In the genomic region with DNA sequence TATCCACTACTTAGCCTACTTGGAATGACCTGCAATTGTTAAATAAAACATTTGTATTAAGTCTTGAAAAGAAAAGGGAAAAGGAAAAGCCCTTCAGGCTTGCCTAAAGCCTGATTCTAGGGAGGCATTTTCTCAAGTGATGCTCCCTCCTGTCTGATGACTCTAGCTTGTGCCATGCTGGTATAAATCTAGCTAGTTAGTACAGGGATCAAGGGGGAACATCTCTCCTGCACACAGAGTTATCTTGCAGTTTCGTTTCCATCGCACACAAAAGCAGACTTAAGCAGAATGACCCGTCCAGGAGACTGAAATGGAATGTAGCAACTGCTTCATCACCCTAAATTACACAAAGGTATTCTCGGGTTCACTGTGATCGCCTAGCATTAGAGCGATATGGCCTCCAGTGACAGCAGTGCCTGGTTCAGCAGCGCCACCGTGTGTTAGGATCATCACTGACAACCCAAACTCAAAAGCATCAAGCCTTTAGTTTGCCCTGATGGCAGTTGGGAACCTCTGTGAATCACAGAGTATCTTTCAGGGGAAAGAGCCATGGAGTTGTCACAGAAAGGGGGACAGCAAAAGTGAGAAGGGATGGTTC, we compare ENCODE assay signal across 9 mouse cellular contexts. TPM values are rescaled to one million over a fixed set of nuclear protein-coding genes. Genes with fewer than 3 reads are reported as not detected.
A peak's percentile ranks its signal among the peaks of the same experiment; 100 is the strongest.
DNase-seq lines count a peak whose midpoint lies in the region; ATAC-seq and TF ChIP-seq lines count a peak whose summit lies in the region.
"Had no signal": no experiment of that assay in that cellular context is flagged by ENCODE, and none has a peak within 500 bp of the region (broad histone marks: within the 10 kb centered on the region; RNA-seq: fewer than 3 reads in every experiment).

No protein-coding gene starts in this region.

- ATAC-seq in Patski: peak; percentile 57
- peak; percentile 52; the same call in 1 of the 2 replicates for ATAC-seq in hindbrain, embryonic 13.5 days (ENCODE audit: low FRiP score)

- no peak for DNase-seq in Patski (ENCODE audit: low read depth, low spot score)
- peak; percentile 86 for DNase-seq in cerebellum, adult 9-11 months
- peak; percentile 68 to 89 for DNase-seq in frontal cortex, postnatal 14 days (ENCODE audit: low spot score in 2 of 2)
- DNase-seq in left cerebral cortex, adult 11 months (ENCODE audit: low spot score): peak; percentile 75
- peak; percentile 84 for DNase-seq in right cerebral cortex, adult 18-20 months
- peak; percentile 59 for DNase-seq in urinary bladder, adult 2 months (ENCODE audit: low spot score)

- H3K27me3 ChIP-seq in Patski: no peaks in the 10 kb centered on the region
- peaks cover 3% of the 10 kb centered on the region; the same call in 1 of the 2 replicates for H3K27me3 ChIP-seq in hindbrain, embryonic 13.5 days
- peaks cover 14% of the 10 kb centered on the region for H3K27me3 ChIP-seq in megakaryocyte, embryonic 14.5 days (replicated peaks)
- H3K27me3 ChIP-seq: liver, embryonic 15.5 days had no signal

- no peaks in the 10 kb centered on the region for H3K9me3 ChIP-seq in hindbrain, embryonic 13.5 days
- 0 out of 2 replicates have a peak, but pooled peaks cover 2% of the 10 kb centered on the region for H3K9me3 ChIP-seq in megakaryocyte, embryonic 14.5 days
- H3K9me3 ChIP-seq: liver, embryonic 15.5 days had no signal

- 7% methylated on average over 8 of the region's 8 CpGs for WGBS in hindbrain, embryonic 13.5 days

- TF ChIP-seq CTCF in Patski (IDR thresholded peaks at IDR 0.05): peak; percentile 95

- CTCF ChIA-PET in Patski (lab: Charles Lee): interaction anchor here (0.8 to 8.9 kb wide), 8 partner anchors 8 to 255 kb away, joined by 3 to 111 read pairs (median 3); no protein-coding TSS in a partner anchor

- no peaks in the 10 kb centered on the region for H3K4me1 ChIP-seq in hindbrain, embryonic 13.5 days (replicated peaks)
- peaks cover 38% of the 10 kb centered on the region for H3K4me1 ChIP-seq in megakaryocyte, embryonic 14.5 days
- H3K4me1 ChIP-seq: liver, embryonic 15.5 days had no signal

- H3K4me2 ChIP-seq in hindbrain, embryonic 13.5 days: no peak overlapping the region
- H3K4me2 ChIP-seq: liver, embryonic 15.5 days had no signal

- no peak overlapping the region for H3K9ac ChIP-seq in hindbrain, embryonic 13.5 days
- H3K9ac ChIP-seq: liver, embryonic 15.5 days had no signal

- in situ Hi-C loops in Patski (cut with MboI; ENCODE audit: low pct_unique_long_range_greater_than_20kb): loop anchor here (5.0 kb wide), 1 partner anchor 229 kb away; no protein-coding TSS in a partner anchor

- no peak overlapping the region for H3K27ac ChIP-seq in hindbrain, embryonic 13.5 days
- H3K27ac ChIP-seq: liver, embryonic 15.5 days had no signal

- no peaks in the 10 kb centered on the region for H3K36me3 ChIP-seq in hindbrain, embryonic 13.5 days
- no peaks in the 10 kb centered on the region for H3K36me3 ChIP-seq in megakaryocyte, embryonic 14.5 days (replicated peaks; ENCODE audit: low read length)
- H3K36me3 ChIP-seq: liver, embryonic 15.5 days had no signal

- POLR2A ChIA-PET in Patski (lab: Charles Lee): no interaction called here

- no peak overlapping the region for H3K4me3 ChIP-seq in hindbrain, embryonic 13.5 days
- H3K4me3 ChIP-seq in megakaryocyte, embryonic 14.5 days (replicated peaks): peak overlapping the region; percentile 77
- H3K4me3 ChIP-seq: liver, embryonic 15.5 days had no signal

RNA-seq across cellular contexts. Expression of gene Sv2b, which starts 57.3 kb away (rescaled TPM):
- polyA plus RNA-seq in Patski (2021): 0.04 TPM
- polyA plus RNA-seq in hindbrain, embryonic 13.5 days (2015; fragmentation: Nextera tagmentation; extraction: Ambion mirVana): 8.9 and 9.5 TPM in 2 replicates
- not detected in 2 replicates for polyA plus RNA-seq in megakaryocyte, embryonic 14.5 days (2012; ENCODE audit: insufficient read depth, low replicate concordance)
- 3.9 and 5.5 TPM in 2 replicates for polyA plus RNA-seq in urinary bladder, adult 2 months (2012; rRNA removed)
